In genomic region chr2:65801054-65801709, GRCm38 (mm10) we compare ENCODE assay signal across 20 mouse cellular contexts. TPM values are rescaled to one million over a fixed set of nuclear protein-coding genes. Genes with fewer than 3 reads are reported as not detected.
A peak's percentile ranks its signal among the peaks of the same experiment; 100 is the strongest.
DNase-seq lines count a peak whose midpoint lies in the region; ATAC-seq and TF ChIP-seq lines count a peak whose summit lies in the region.
"Had no signal": no experiment of that assay in that cellular context is flagged by ENCODE, and none has a peak within 500 bp of the region (broad histone marks: within the 10 kb centered on the region; RNA-seq: fewer than 3 reads in every experiment).

No protein-coding gene starts in this region.

- H3K9me3 ChIP-seq in lung, embryonic 14.5 days (ENCODE audit: low read depth, low read length) = no peaks in the 10 kb centered on the region
- peaks cover 7% of the 10 kb centered on the region for H3K9me3 ChIP-seq in liver, embryonic 12.5 days (replicated peaks)
- no peaks in the 10 kb centered on the region for H3K9me3 ChIP-seq in stomach, embryonic 15.5 days
- H3K9me3 ChIP-seq in hindbrain, postnatal 0 days (ENCODE audit: low read length) = no peaks in the 10 kb centered on the region

- TF ChIP-seq CTCF in lung, embryonic 14.5 days (IDR thresholded peaks at IDR 0.05; ENCODE audit: low read depth) = no peak
- no peak for TF ChIP-seq CTCF in hindbrain, postnatal 0 days (IDR thresholded peaks at IDR 0.05; ENCODE audit: low read depth)

- no peak overlapping the region for H3K4me2 ChIP-seq in lung, embryonic 14.5 days
- peak overlapping the region; percentile 67 for H3K4me2 ChIP-seq in liver, embryonic 12.5 days
- no peak overlapping the region for H3K4me2 ChIP-seq in stomach, embryonic 15.5 days
- H3K4me2 ChIP-seq in hindbrain, postnatal 0 days (ENCODE audit: low read depth, low read length) = no peak overlapping the region
- H3K4me2 ChIP-seq: embryonic facial prominence, embryonic 12.5 days had no signal

- no peaks in the 10 kb centered on the region for H3K4me1 ChIP-seq in lung, embryonic 14.5 days (ENCODE audit: insufficient read depth)
- peaks cover 52% of the 10 kb centered on the region for H3K4me1 ChIP-seq in liver, embryonic 12.5 days
- no peaks in the 10 kb centered on the region for H3K4me1 ChIP-seq in stomach, embryonic 15.5 days
- H3K4me1 ChIP-seq in hindbrain, postnatal 0 days (ENCODE audit: insufficient read depth, low read length) = no peaks in the 10 kb centered on the region
- H3K4me1 ChIP-seq: embryonic facial prominence, embryonic 12.5 days; forebrain, embryonic 10.5 days had no signal

- no peak overlapping the region for H3K4me3 ChIP-seq in lung, embryonic 14.5 days (ENCODE audit: low read depth, low read length)
- peak overlapping the region; percentile 23; the same call in 1 of the 2 replicates for H3K4me3 ChIP-seq in liver, embryonic 12.5 days
- no peak overlapping the region for H3K4me3 ChIP-seq in stomach, embryonic 15.5 days (replicated peaks)
- H3K4me3 ChIP-seq in hindbrain, postnatal 0 days (ENCODE audit: low read length) = no peak overlapping the region
- H3K4me3 ChIP-seq: embryonic facial prominence, embryonic 12.5 days; forebrain, embryonic 10.5 days; hindbrain, embryonic 10.5 days; myocyte had no signal

- 45% methylated on average over 1 of the region's 1 CpGs for WGBS in lung, embryonic 14.5 days
- 54% methylated on average over 1 of the region's 1 CpGs for WGBS in liver, embryonic 12.5 days (ENCODE audit: insufficient replicate concordance)
- WGBS in stomach, embryonic 15.5 days = 89% methylated on average over 1 of the region's 1 CpGs
- 81% methylated on average over 1 of the region's 1 CpGs for WGBS in hindbrain, postnatal 0 days

- H3K36me3 ChIP-seq in lung, embryonic 14.5 days (ENCODE audit: insufficient read depth) = no peaks in the 10 kb centered on the region
- no peaks in the 10 kb centered on the region for H3K36me3 ChIP-seq in liver, embryonic 12.5 days
- H3K36me3 ChIP-seq in stomach, embryonic 15.5 days = no peaks in the 10 kb centered on the region
- H3K36me3 ChIP-seq in hindbrain, postnatal 0 days (ENCODE audit: insufficient read depth, low read length) = no peaks in the 10 kb centered on the region
- H3K36me3 ChIP-seq: embryonic facial prominence, embryonic 12.5 days; hindbrain, embryonic 10.5 days had no signal

- H3K27me3 ChIP-seq in lung, embryonic 14.5 days (ENCODE audit: insufficient read depth, low read length) = no peaks in the 10 kb centered on the region
- no peaks in the 10 kb centered on the region for H3K27me3 ChIP-seq in liver, embryonic 12.5 days (replicated peaks)
- no peaks in the 10 kb centered on the region for H3K27me3 ChIP-seq in stomach, embryonic 15.5 days (replicated peaks)
- H3K27me3 ChIP-seq in hindbrain, postnatal 0 days (ENCODE audit: insufficient read depth, low read length) = no peaks in the 10 kb centered on the region
- H3K27me3 ChIP-seq: embryonic facial prominence, embryonic 12.5 days had no signal

- 0 out of 2 replicates have a peak, but pooled peaks have one; percentile 17 for ATAC-seq in lung, embryonic 14.5 days (ENCODE audit: insufficient read depth)
- ATAC-seq in erythroblast, adult 5-6 weeks (replicated peaks; ENCODE audit: low FRiP score, poor library complexity, severe bottlenecking) = peak; percentile 100
- ATAC-seq in liver, embryonic 12.5 days = peak; percentile 99
- ATAC-seq in stomach, embryonic 15.5 days (ENCODE audit: insufficient read depth, low FRiP score, low read depth) = peak; percentile 96
- no peak for ATAC-seq in hindbrain, postnatal 0 days

- no peak for DNase-seq in lung, embryonic 14.5 days
- DNase-seq in lung, postnatal 36 days = no peak
- DNase-seq in right cerebral cortex, adult 2 months (ENCODE audit: low spot score in 2 of 2) = no peak
- DNase-seq in hindbrain, postnatal 0 days (ENCODE audit: low spot score) = no peak
- DNase-seq: cerebellum, adult 18-20 months; layer of hippocampus, postnatal 36 days; midbrain, embryonic 14.5 days; right cerebral cortex, adult 18-20 months; spleen, adult 18-20 months; thymus, postnatal 14 days had no signal

- no peak overlapping the region for H3K27ac ChIP-seq in lung, embryonic 14.5 days (ENCODE audit: low read depth)
- peak overlapping the region; percentile 93 for H3K27ac ChIP-seq in liver, embryonic 12.5 days
- H3K27ac ChIP-seq in stomach, embryonic 15.5 days = no peak overlapping the region
- H3K27ac ChIP-seq in hindbrain, postnatal 0 days = no peak overlapping the region
- H3K27ac ChIP-seq: embryonic facial prominence, embryonic 12.5 days; forebrain, embryonic 10.5 days; hindbrain, embryonic 10.5 days; macrophage had no signal

- no peak overlapping the region for H3K9ac ChIP-seq in lung, embryonic 14.5 days
- peak overlapping the region; percentile 56 for H3K9ac ChIP-seq in liver, embryonic 12.5 days
- no peak overlapping the region for H3K9ac ChIP-seq in stomach, embryonic 15.5 days
- no peak overlapping the region for H3K9ac ChIP-seq in hindbrain, postnatal 0 days (replicated peaks; ENCODE audit: low read length)
- H3K9ac ChIP-seq: embryonic facial prominence, embryonic 12.5 days had no signal

RNA-seq across cellular contexts. Expression of gene Csrnp3, which starts 44.4 kb away (rescaled TPM):
- polyA plus RNA-seq in lung, embryonic 14.5 days (2014; fragmentation: Nextera tagmentation; extraction: Ambion mirVana) = 0.38 and 0.53 TPM in 2 replicates
- total RNA-seq in erythroblast, adult 5-6 weeks (2015; ENCODE audit: low replicate concordance) = not detected in 2 replicates
- total RNA-seq in erythroblast, adult 5-6 weeks (2017; ENCODE audit: low replicate concordance) = 0.14 TPM in 1 of 2 replicates, not detected in the other
- polyA plus RNA-seq in liver, embryonic 12.5 days (2016; fragmentation: Nextera tagmentation; extraction: Ambion mirVana) = 0.45 and 0.48 TPM in 2 replicates
- polyA plus RNA-seq in stomach, embryonic 15.5 days (2015; fragmentation: Nextera tagmentation; extraction: Ambion mirVana) = 2.0 and 2.7 TPM in 2 replicates
- total RNA-seq in hindbrain, postnatal 0 days (2014; rRNA removed) = 50.0 and 56.5 TPM in 2 replicates
- 32.6 and 35.5 TPM in 2 replicates for polyA plus RNA-seq in hindbrain, postnatal 0 days (2015; fragmentation: Nextera tagmentation; extraction: Ambion mirVana)
- total RNA-seq: liver, adult 2 months; neutrophil, adult 5-6 weeks had no signal
- polyA plus RNA-seq: liver, adult 2 months; macrophage had no signal
